ENCODE assay signal across 24 mouse cellular contexts in genomic region chr9:122695724-122696123, GRCm38 (mm10). TPM values are rescaled to one million over a fixed set of nuclear protein-coding genes. Genes with fewer than 3 reads are reported as not detected.
A peak's percentile ranks its signal among the peaks of the same experiment; 100 is the strongest.
DNase-seq lines count a peak whose midpoint lies in the region; ATAC-seq and TF ChIP-seq lines count a peak whose summit lies in the region.
"Had no signal": no experiment of that assay in that cellular context is flagged by ENCODE, and none has a peak within 500 bp of the region (broad histone marks: within the 10 kb centered on the region; RNA-seq: fewer than 3 reads in every experiment).

No protein-coding gene starts in this region.

- H3K9me3 ChIP-seq in forebrain, embryonic 13.5 days (replicated peaks), result no peaks in the 10 kb centered on the region
- no peaks in the 10 kb centered on the region for H3K9me3 ChIP-seq in forebrain, embryonic 12.5 days
- no peaks in the 10 kb centered on the region for H3K9me3 ChIP-seq in forebrain, postnatal 0 days (ENCODE audit: low read length)
- H3K9me3 ChIP-seq: limb, embryonic 12.5 days; liver, embryonic 13.5 days; lung, embryonic 15.5 days; neural tube, embryonic 12.5 days had no signal

- in situ Hi-C loops in Patski (cut with MboI; ENCODE audit: low pct_unique_long_range_greater_than_20kb), result no loop called here

- H3K9ac ChIP-seq in forebrain, embryonic 13.5 days, result no peak overlapping the region
- no peak overlapping the region for H3K9ac ChIP-seq in forebrain, embryonic 12.5 days
- no peak overlapping the region for H3K9ac ChIP-seq in forebrain, postnatal 0 days
- H3K9ac ChIP-seq: limb, embryonic 12.5 days; liver, embryonic 13.5 days; lung, embryonic 15.5 days; neural tube, embryonic 12.5 days had no signal

- H3K27ac ChIP-seq in forebrain, embryonic 13.5 days, result no peak overlapping the region
- H3K27ac ChIP-seq in forebrain, embryonic 12.5 days, result no peak overlapping the region
- peak overlapping the region; percentile 35; the same call in 1 of the 2 replicates for H3K27ac ChIP-seq in forebrain, postnatal 0 days (ENCODE audit: low read depth, low read length)
- H3K27ac ChIP-seq: limb, embryonic 12.5 days; liver, embryonic 13.5 days; lung, embryonic 15.5 days; macrophage; neural tube, embryonic 12.5 days had no signal

- intact Hi-C loops in left cerebral cortex, postnatal 4 days (cut with DNase I), result no loop called here

- WGBS in forebrain, embryonic 13.5 days, result 0% methylated on average over 1 of the region's 1 CpGs
- WGBS in forebrain, embryonic 12.5 days, result 5% methylated on average over 1 of the region's 1 CpGs
- 6% methylated on average over 1 of the region's 1 CpGs for WGBS in forebrain, postnatal 0 days

- H3K4me1 ChIP-seq in forebrain, embryonic 13.5 days, result peaks cover 10% of the 10 kb centered on the region
- H3K4me1 ChIP-seq in forebrain, embryonic 12.5 days, result peaks cover 12% of the 10 kb centered on the region
- peaks cover 9% of the 10 kb centered on the region; the same call in 1 of the 2 replicates for H3K4me1 ChIP-seq in forebrain, postnatal 0 days (ENCODE audit: insufficient read depth)
- H3K4me1 ChIP-seq: limb, embryonic 12.5 days; liver, embryonic 13.5 days; lung, embryonic 15.5 days had no signal

- TF ChIP-seq CTCF in Patski (IDR thresholded peaks at IDR 0.05), result no peak
- TF ChIP-seq CTCF in forebrain, postnatal 0 days (IDR thresholded peaks at IDR 0.05; ENCODE audit: low read depth), result no peak

- CTCF ChIA-PET in Patski (lab: Charles Lee), result interaction anchor here (1.0 to 1.5 kb wide), 2 partner anchors 46 to 274 kb away, joined by 3 to 4 read pairs; no protein-coding TSS in a partner anchor

- peak; percentile 56 for DNase-seq in left cerebral cortex, adult 11 months (ENCODE audit: low spot score)
- no peak for DNase-seq in left cerebral cortex, postnatal 4 days
- no peak for DNase-seq in Patski (ENCODE audit: low read depth, low spot score)
- peak; percentile 53 for DNase-seq in forebrain, postnatal 0 days
- DNase-seq in cerebellum, adult 18-20 months, result no peak
- no peak for DNase-seq in gastrocnemius, postnatal 25 days
- DNase-seq: cerebellum, adult 2 months; heart, postnatal 14 days; kidney, adult 18-20 months; liver, embryonic 13.5 days; thymus, adult 18-20 months had no signal

- 0 out of 2 replicates have a peak, but pooled peaks have one; percentile 8 for ATAC-seq in forebrain, embryonic 13.5 days
- ATAC-seq in forebrain, embryonic 12.5 days (ENCODE audit: low FRiP score), result no peak
- peak; percentile 29 for ATAC-seq in Patski
- peak; percentile 82 for ATAC-seq in forebrain, postnatal 0 days

- POLR2A ChIA-PET in Patski (lab: Charles Lee), result no interaction called here

- no peak overlapping the region for H3K4me3 ChIP-seq in forebrain, embryonic 13.5 days
- no peak overlapping the region for H3K4me3 ChIP-seq in forebrain, embryonic 12.5 days (replicated peaks)
- H3K4me3 ChIP-seq in forebrain, postnatal 0 days (ENCODE audit: low read depth, low read length), result no peak overlapping the region
- H3K4me3 ChIP-seq: limb, embryonic 12.5 days; liver, embryonic 13.5 days; lung, embryonic 15.5 days; neural tube, embryonic 12.5 days had no signal

- H3K36me3 ChIP-seq in forebrain, embryonic 13.5 days (ENCODE audit: poor library complexity, severe bottlenecking), result no peaks in the 10 kb centered on the region
- H3K36me3 ChIP-seq in forebrain, embryonic 12.5 days (replicated peaks), result no peaks in the 10 kb centered on the region
- H3K36me3 ChIP-seq in forebrain, postnatal 0 days (ENCODE audit: insufficient read depth), result no peaks in the 10 kb centered on the region
- H3K36me3 ChIP-seq: limb, embryonic 12.5 days; liver, embryonic 13.5 days; lung, embryonic 15.5 days; neural tube, embryonic 12.5 days had no signal

- H3K27me3 ChIP-seq in forebrain, embryonic 13.5 days, result no peaks in the 10 kb centered on the region
- H3K27me3 ChIP-seq in forebrain, embryonic 12.5 days, result no peaks in the 10 kb centered on the region
- H3K27me3 ChIP-seq in Patski, result peaks cover 12% of the 10 kb centered on the region
- H3K27me3 ChIP-seq in forebrain, postnatal 0 days (ENCODE audit: insufficient read depth, low read length), result no peaks in the 10 kb centered on the region
- H3K27me3 ChIP-seq: limb, embryonic 12.5 days; liver, embryonic 13.5 days; lung, embryonic 15.5 days; neural tube, embryonic 12.5 days had no signal

- H3K4me2 ChIP-seq in forebrain, embryonic 13.5 days, result no peak overlapping the region
- H3K4me2 ChIP-seq in forebrain, embryonic 12.5 days, result no peak overlapping the region
- no peak overlapping the region for H3K4me2 ChIP-seq in forebrain, postnatal 0 days (ENCODE audit: low read depth)
- H3K4me2 ChIP-seq: heart, embryonic 11.5 days; limb, embryonic 12.5 days; liver, embryonic 13.5 days; lung, embryonic 15.5 days; neural tube, embryonic 12.5 days had no signal

RNA-seq across cellular contexts. Expression of gene Topaz1, which starts 51.4 kb away (rescaled TPM):
- polyA plus RNA-seq in forebrain, embryonic 13.5 days (2015; fragmentation: Nextera tagmentation; extraction: Ambion mirVana), result not detected in 2 replicates
- not detected in 2 replicates for polyA plus RNA-seq in forebrain, embryonic 12.5 days (2016; fragmentation: Nextera tagmentation; extraction: Ambion mirVana)
- not detected for total RNA-seq in left cerebral cortex, postnatal 4 days (2021)
- not detected for polyA plus RNA-seq in Patski (2021)
- not detected in 2 replicates for total RNA-seq in forebrain, postnatal 0 days (2014; rRNA removed)
- 0.05 TPM in 1 of 2 replicates, not detected in the other for polyA plus RNA-seq in forebrain, postnatal 0 days (2015; fragmentation: Nextera tagmentation; extraction: Ambion mirVana)
- not detected for total RNA-seq in gastrocnemius, postnatal 25 days (2021)
- total RNA-seq: adrenal gland, postnatal 10 days; CH12.LX; common myeloid progenitor, adult 5-6 weeks; heart, postnatal 14 days; layer of hippocampus, postnatal 25 days; monocyte, adult 5-6 weeks had no signal
- polyA plus RNA-seq: heart, embryonic 11.5 days; limb, embryonic 12.5 days; liver, embryonic 13.5 days; macrophage; neural tube, embryonic 12.5 days; small intestine, adult 2 months had no signal

Comparison
In these comparisons a context has a peak if more than half of its experiments do, and no peak if none do; other contexts are left out.
1. DNase-seq: peak in left cerebral cortex, adult 11 months (single experiment) and forebrain, postnatal 0 days (single experiment); none in left cerebral cortex, postnatal 4 days (single experiment), Patski (single experiment), cerebellum, adult 18-20 months (0 of 2) and gastrocnemius, postnatal 25 days (single experiment).